Comparison of ENCODE assay signal across 22 mouse cellular contexts in the genomic region with DNA sequence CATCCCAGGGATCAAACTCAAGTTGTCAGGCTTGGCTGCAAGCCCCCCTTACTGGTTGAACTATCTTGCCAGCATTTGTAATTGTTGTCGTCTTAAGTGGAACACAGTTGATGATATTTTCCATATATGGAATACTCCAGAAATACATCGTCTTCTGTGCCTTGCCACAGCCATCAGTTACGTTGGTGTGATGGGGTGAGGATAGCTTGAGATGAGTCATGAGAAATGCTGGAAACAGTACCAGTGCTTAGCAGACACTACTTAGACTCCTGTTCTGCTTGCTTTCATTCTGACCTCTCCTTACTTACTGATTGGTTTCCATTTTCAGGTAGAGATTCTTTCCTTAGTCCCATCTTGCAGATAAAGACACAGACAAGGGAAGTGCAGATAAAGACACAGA. TPM values are rescaled to one million over a fixed set of nuclear protein-coding genes. Genes with fewer than 3 reads are reported as not detected.
"Had no signal": no experiment of that assay in that cellular context is flagged by ENCODE, and none has a peak within 500 bp of the region (broad histone marks: within the 10 kb centered on the region; RNA-seq: fewer than 3 reads in every experiment).

No protein-coding gene starts in this region.

- H3K4me2 ChIP-seq: lung, embryonic 14.5 days; midbrain, embryonic 12.5 days; neural tube, embryonic 15.5 days; stomach, embryonic 15.5 days had no signal

- DNase-seq: lung, adult 18-20 months; lung, embryonic 14.5 days; lung, postnatal 4 days; midbrain, embryonic 14.5 days; right cerebral cortex, postnatal 14 days; thymus, adult 2 months; thymus, postnatal 25 days; thymus, postnatal 4 days had no signal

- ATAC-seq: midbrain, embryonic 16.5 days had no signal

- H3K9ac ChIP-seq: liver, embryonic 14.5 days; lung, embryonic 14.5 days; midbrain, embryonic 12.5 days; neural tube, embryonic 13.5 days; neural tube, embryonic 15.5 days; stomach, embryonic 15.5 days had no signal

- H3K36me3 ChIP-seq: midbrain, embryonic 10.5 days; midbrain, embryonic 12.5 days; neural tube, embryonic 13.5 days; neural tube, embryonic 15.5 days; stomach, embryonic 15.5 days had no signal

- H3K4me3 ChIP-seq: midbrain, embryonic 12.5 days; myocyte; neural tube, embryonic 13.5 days; neural tube, embryonic 15.5 days; stomach, embryonic 15.5 days had no signal

- H3K9me3 ChIP-seq: midbrain, embryonic 10.5 days; midbrain, embryonic 12.5 days; neural tube, embryonic 13.5 days; neural tube, embryonic 15.5 days; stomach, embryonic 15.5 days had no signal

- H3K27ac ChIP-seq: liver, embryonic 14.5 days; midbrain, embryonic 10.5 days; midbrain, embryonic 12.5 days; neural tube, embryonic 15.5 days; stomach, embryonic 15.5 days; stomach, postnatal 0 days had no signal

RNA-seq across cellular contexts. Expression of a gene that starts 6.3 kb away (rescaled TPM):
- polyA plus RNA-seq: liver, embryonic 14.5 days; liver, embryonic 16.5 days; lung, embryonic 14.5 days; lung, embryonic 16.5 days; myocyte; spleen, adult 2 months; stomach, embryonic 15.5 days; stomach, postnatal 0 days; testis, adult 2 months; urinary bladder, adult 2 months had no signal
